Mouse (Mus musculus) embryonic fibroblast, embryonic 13.5 days (primary cell): Measurements from ENCODE around the gene Smad5.

Experiments used
- CTCF ChIP-seq: IDR thresholded peaks from 2 replicates; pipeline ENCODE4 v1.5.1; 2011; ENCODE audit warnings: mild to moderate bottlenecking, control low read depth, low read length, moderate library complexity, borderline replicate concordance; ENCODE audit not compliant: insufficient read depth
- POLR2A ChIP-seq: IDR thresholded peaks from 2 replicates; pipeline ENCODE4 v1.6.1; 2011; ENCODE audit warnings: low read depth, mild to moderate bottlenecking, control low read depth, low read length, moderate library complexity

DNA sequence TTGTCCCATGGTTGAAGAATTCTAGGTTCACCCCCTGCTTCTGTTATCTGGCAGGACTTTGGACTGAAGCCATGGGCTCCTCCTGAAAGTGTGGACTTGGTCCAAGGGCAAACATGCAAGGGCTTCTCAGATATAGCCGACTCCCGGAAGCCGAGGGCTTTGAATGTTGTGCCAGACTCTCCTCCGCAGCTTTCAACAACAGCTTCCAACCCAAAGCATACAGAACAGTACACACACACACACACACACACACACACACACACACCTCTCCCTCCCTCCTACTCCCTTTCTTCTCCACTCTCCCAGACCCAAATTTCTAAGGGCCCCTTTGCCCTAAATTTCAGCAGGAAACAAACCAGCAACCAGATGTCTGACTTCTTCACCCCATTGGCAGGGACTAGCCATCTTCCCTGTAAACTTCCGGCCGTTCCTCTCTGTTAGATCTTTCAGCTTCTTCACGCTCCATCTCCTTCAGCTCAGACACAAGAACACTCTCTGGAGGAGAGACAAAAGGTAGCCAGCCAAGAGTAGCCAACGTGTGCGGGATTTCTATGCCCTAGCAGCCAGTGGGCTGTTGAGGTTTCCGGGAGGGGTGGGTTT is 24.5 kb upstream of the Smad5 start:
- TF ChIP-seq POLR2A, result no peak
- TF ChIP-seq CTCF, result no peak
